Mouse (Mus musculus): ENCODE data around the gene Wasf2.

DNA sequence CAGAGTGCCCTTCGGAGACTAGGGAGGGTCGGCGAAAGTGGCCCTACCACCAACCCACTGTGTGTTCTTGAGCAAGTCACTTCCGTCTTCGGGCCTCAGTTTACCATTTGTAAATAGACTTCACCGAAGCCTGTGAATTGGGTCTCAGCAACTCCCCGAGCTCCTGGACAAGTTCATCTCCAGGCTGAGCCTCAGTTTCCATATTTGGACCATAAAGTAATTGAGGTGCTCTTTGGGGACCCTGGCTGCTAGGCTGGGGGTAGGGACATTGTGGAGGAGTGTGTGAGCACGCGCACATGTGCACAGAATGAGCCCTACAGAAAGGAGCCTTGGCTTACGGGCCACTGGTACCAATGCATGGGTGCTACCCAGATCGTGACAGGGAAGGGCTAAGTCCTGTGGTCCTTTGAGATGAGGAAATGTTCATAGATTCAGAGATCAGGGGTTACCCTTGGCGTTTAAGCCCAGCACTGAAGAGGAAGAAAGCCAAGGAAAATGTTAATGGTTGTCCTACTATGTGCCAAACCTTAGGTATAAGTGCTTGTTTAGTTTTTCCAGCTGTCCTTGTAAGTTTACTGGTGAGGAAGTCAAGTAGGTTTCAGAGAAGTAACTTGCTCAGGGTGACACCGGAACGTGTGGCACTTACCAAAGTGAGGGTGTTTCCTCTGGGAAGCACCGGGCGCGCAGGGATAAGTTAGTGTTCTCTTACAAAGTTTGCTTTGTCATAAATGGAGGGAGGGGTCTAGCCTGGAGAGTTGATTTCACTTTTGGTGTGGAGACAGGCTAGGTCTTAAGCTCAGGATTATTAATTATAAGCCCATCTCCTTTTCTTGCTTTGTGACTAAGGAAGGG is 811 bp downstream of the Wasf2 start:
- TF ChIP-seq CTCF (IDR thresholded peaks at IDR 0.05; ENCODE audit: extremely low read depth, insufficient read depth, low read length) (no peak), POLR2A (IDR thresholded peaks at IDR 0.05; ENCODE audit: extremely low read depth, insufficient read depth, low read length) (no peak)

Data from cortical plate, adult 2 months (tissue).